Mouse (Mus musculus): ENCODE results near the gene Gm49369.

DNA sequence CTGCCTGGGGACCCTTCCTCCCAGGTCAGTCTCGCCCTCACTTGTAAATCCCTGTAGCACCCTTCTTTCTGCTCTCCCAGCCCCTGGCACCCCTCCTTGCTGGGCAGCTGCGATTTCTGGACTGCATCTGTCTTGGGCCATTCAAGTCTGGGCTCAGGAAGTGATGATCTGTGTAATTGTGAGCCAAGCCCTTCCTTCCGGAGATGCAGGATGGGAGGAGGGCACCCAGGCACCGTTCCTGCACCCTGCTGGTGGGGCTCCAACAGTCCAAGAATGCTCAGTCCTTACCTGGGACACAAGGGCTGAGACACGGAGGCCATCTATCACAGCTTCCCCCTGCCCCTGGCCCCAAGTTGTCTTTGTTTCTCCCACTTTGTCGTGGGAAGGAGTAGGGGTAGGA is 12.6 kb downstream of the Gm49369 start:
- TF ChIP-seq POLR2A (IDR thresholded peaks at IDR 0.05; ENCODE audit: control insufficient read depth, low read depth, low read length) = no peak
- no peak for TF ChIP-seq CTCF (IDR thresholded peaks at IDR 0.05; ENCODE audit: control insufficient read depth, insufficient read depth, insufficient replicate concordance, low read depth, low read length)

All from testis, adult 2 months (tissue).